Mouse (Mus musculus) forebrain, postnatal 0 days (tissue): ENCODE data around the gene Naa38. TPM values are rescaled to one million over a fixed set of nuclear protein-coding genes. Genes with fewer than 3 reads are reported as not detected.
A peak's percentile ranks its signal among the peaks of the same experiment; 100 is the strongest.

ENCODE experiments used
- ATAC-seq: fragments of 200-750 bp; cut with Nextera tagmentation; 2 replicates; pipeline ENCODE4 v1.8.0; 2017; ENCODE audit warnings: mild to moderate bottlenecking, moderate library complexity
- DNase-seq: peaks from one replicate; pipeline ENCODE4 v3.0.0-alpha.2; 2015
- H3K27ac ChIP-seq: fragments of 300-500 bp; sonication (generic); 2 replicates; pipeline ENCODE4 v1.5.1; 2014; ENCODE audit warnings: low read depth, mild to moderate bottlenecking, antibody characterized with exemption, low read length, moderate library complexity, mixed read lengths
- H3K27me3 ChIP-seq: fragments of 300-500 bp; sonication (generic); 2 replicates; pipeline ENCODE4 v1.6.1; 2014; ENCODE audit warnings: mild to moderate bottlenecking, low read length, mixed read lengths; ENCODE audit not compliant: insufficient read depth
- H3K36me3 ChIP-seq: fragments of 300-500 bp; sonication (generic); 2 replicates; pipeline ENCODE4 v1.6.1; 2014; ENCODE audit warnings: mild to moderate bottlenecking, moderate library complexity; ENCODE audit not compliant: insufficient read depth
- H3K4me1 ChIP-seq: fragments of 300-500 bp; sonication (generic); 2 replicates; pipeline ENCODE4 v1.6.1; 2014; ENCODE audit warnings: antibody characterized with exemption; ENCODE audit not compliant: insufficient read depth
- H3K4me2 ChIP-seq: fragments of 300-500 bp; sonication (generic); 2 replicates; pipeline ENCODE4 v1.6.1; 2014; ENCODE audit warnings: low read depth, mild to moderate bottlenecking, moderate library complexity
- H3K4me3 ChIP-seq: fragments of 300-500 bp; sonication (generic); 2 replicates; pipeline ENCODE4 v1.5.1; 2014; ENCODE audit warnings: low read depth, low read length, mixed read lengths
- H3K9ac ChIP-seq: fragments of 300-500 bp; sonication (generic); 2 replicates; pipeline ENCODE4 v1.6.1; 2014; ENCODE audit warnings: mild to moderate bottlenecking
- H3K9me3 ChIP-seq: fragments of 300-500 bp; sonication (generic); 2 replicates; pipeline ENCODE4 v1.6.1; 2016; ENCODE audit warnings: low read length
- CTCF ChIP-seq: sonication (generic); IDR thresholded peaks from 2 replicates; pipeline ENCODE4 v1.5.1; 2016; ENCODE audit warnings: antibody characterized with exemption, control low read depth, low read depth
- WGBS: fragments of 180-500 bp; shearing (Covaris S2); extraction: QIAGEN DNeasy Blood & Tissue Kit; methylation state at CpG from one replicate; pipeline ENCODE4 v1.1.7; 2014; 5-methylcytosine and 5-hydroxymethylcytosine counted together
- polyA plus RNA-seq: library from polyadenylated mRNA; unstranded; fragments of >200 nt; fragmentation: Nextera tagmentation; extraction: Ambion mirVana; gene quantifications from 2 replicates; pipeline ENCODE4 v1.2.1, GENCODE M21; 2015
- total RNA-seq: library from RNA; depleted of rRNA; stranded (reverse); fragments of >200 nt; gene quantifications from 2 replicates; pipeline ENCODE4 v1.2.3, GENCODE M21; 2014

The Naa38 gene
- total and polyA plus RNA-seq, 2 experiments from 2014 or later, result 47.7 to 125 TPM

DNA sequence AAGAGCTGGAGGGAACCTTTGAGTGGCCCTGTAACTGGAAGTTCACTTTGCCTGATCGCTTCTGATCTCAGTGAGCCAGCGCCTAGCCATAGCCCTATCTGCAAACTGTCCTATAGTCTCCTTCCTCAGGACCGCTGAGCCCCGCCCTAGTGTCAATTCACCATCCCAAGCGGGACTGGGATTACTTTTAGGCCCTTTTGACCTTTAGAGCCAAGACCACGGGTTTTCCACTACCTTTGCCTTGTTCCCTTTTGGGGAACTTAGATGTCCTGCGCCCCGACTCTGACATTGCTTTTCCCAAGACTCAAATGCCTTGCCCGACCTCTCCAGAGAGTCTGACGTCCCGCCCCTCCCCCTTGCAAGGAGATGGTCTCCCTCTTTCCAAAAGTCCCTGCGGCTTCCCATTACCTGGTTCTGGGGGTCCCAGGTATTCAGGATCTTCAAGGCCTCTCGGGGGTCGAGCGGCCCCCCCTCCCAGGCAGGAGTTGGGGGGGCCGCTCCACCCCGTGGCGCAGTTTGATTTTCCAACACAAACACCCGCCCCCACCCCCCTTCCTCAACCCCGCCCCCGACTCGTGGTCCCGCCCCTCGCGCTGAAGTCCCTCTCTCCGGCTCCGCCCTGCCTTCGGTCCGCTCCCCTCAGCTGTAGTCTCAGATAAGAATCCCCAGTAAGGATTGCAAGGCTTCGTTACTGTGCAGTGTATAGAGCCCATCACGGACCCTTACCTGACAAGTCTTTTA, 24.7 kb downstream of the Naa38 start:
- 3% methylated on average over 31 of the region's 31 CpGs for WGBS
- peaks cover 19% of the 10 kb centered on the region for H3K27me3 ChIP-seq
- H3K4me3 ChIP-seq, result peak overlapping the region; percentile 71
- H3K4me2 ChIP-seq, result peak overlapping the region; percentile 98
- ATAC-seq, result no peak
- H3K9me3 ChIP-seq, result no peaks in the 10 kb centered on the region
- H3K9ac ChIP-seq, result no peak overlapping the region; the same call in 1 of the 2 replicates
- TF ChIP-seq CTCF, result no peak
- peaks cover 18% of the 10 kb centered on the region for H3K4me1 ChIP-seq
- no peak for DNase-seq
- H3K36me3 ChIP-seq, result no peaks in the 10 kb centered on the region
- H3K27ac ChIP-seq, result no peak overlapping the region

DNA sequence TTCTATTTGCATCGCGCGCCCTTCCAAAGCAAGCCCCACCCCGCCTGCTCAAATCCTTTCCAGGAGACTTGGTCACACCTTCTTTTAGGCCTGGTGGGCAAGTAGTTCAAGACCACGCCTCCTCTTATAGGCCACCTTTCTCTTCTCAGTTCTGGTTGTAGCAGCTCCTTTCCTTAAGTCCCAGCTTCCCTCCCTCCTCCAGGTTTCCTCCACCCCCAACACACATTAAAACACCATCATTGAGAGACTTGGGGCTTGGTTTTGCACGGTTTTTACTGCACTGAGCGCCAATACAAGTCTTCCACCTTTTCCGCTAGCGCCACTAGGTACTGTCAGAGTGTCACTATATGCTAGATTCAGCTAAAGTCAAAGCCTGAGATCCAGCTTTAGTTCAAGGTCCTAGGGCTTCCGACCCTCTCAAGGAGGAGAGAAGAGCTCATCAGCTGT, 25.3 kb downstream of the Naa38 start:
- WGBS, result 12% methylated on average over 10 of the region's 10 CpGs
- no peaks in the 10 kb centered on the region for H3K9me3 ChIP-seq
- peak overlapping the region; percentile 71 for H3K4me3 ChIP-seq
- TF ChIP-seq CTCF, result no peak
- H3K4me2 ChIP-seq, result peak overlapping the region; percentile 98
- H3K36me3 ChIP-seq, result no peaks in the 10 kb centered on the region
- H3K27me3 ChIP-seq, result peaks cover 19% of the 10 kb centered on the region
- no peak overlapping the region for H3K27ac ChIP-seq
- H3K4me1 ChIP-seq, result peaks cover 18% of the 10 kb centered on the region
- ATAC-seq (no peak), DNase-seq (no peak)
- H3K9ac ChIP-seq, result no peak overlapping the region; the same call in 1 of the 2 replicates

DNA sequence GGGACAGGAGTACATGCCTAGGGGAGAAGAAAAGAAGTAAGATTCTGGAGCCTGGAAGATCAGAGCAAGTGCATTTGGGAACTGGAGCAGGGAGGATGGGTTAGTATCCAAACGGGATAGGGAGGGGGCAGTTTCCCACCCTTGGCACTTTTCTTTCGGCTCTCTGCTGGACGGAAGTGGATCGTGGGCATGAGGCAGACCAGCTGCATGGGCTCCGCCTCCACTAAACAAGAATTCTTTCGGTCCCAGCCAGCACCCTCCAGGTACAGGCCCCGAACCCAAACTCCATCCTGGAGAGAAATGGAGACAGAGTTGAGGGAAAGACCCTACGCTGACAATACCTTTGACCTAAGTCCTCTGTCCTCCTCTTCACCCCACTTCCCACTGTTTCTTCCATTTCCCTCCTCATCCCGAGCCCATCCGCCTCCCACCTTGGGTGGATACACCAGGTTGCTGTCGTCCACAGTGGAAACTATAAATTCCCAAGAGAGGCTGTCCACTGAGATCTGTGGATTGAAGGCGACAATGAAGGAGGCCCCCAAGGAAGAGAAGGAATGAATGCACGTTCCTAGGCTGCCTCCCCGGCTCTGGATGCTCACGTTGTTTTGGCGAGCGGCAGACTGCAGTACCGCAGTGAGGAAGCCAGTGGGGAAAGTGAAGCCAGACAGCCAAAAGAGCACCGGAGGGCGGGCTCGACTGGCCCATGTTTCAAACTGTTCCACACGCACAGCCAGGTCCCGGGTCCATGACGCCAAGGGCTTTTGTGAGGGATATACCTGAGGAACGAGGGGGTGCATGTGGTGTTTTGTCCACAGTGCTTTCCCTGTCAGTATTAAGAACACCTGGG, 26.1 kb downstream of the Naa38 start:
- ATAC-seq (no peak), DNase-seq (no peak)
- H3K4me2 ChIP-seq, result no peak overlapping the region
- H3K27me3 ChIP-seq, result peaks cover 19% of the 10 kb centered on the region
- no peak for TF ChIP-seq CTCF
- H3K36me3 ChIP-seq, result no peaks in the 10 kb centered on the region
- no peaks in the 10 kb centered on the region for H3K9me3 ChIP-seq
- H3K4me1 ChIP-seq, result peaks cover 18% of the 10 kb centered on the region
- no peak overlapping the region for H3K9ac ChIP-seq
- WGBS, result 12% methylated on average over 25 of the region's 25 CpGs
- H3K27ac ChIP-seq, result no peak overlapping the region
- H3K4me3 ChIP-seq, result no peak overlapping the region

DNA sequence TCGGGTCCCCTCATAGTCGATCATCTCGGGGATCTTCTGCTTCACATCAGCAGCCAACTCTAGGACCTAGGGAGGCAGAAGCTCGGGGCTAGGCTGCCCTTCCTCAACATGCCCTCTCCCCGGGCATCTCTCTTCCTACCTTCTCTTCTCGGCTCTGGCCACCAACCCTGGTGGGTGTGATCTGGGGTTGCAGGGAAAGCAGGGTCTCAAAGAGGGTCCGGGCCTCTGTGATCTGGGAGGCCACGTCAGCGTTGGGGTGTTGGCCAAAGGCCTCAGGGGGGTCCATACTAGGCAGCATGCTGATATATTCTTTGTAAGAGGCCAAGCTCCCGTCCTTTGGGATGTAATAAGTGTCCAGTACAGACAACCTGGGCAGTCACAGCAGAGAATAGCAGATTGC, 27.6 kb downstream of the Naa38 start:
- WGBS, result 88% methylated on average over 10 of the region's 10 CpGs
- no peak overlapping the region for H3K4me3 ChIP-seq

DNA sequence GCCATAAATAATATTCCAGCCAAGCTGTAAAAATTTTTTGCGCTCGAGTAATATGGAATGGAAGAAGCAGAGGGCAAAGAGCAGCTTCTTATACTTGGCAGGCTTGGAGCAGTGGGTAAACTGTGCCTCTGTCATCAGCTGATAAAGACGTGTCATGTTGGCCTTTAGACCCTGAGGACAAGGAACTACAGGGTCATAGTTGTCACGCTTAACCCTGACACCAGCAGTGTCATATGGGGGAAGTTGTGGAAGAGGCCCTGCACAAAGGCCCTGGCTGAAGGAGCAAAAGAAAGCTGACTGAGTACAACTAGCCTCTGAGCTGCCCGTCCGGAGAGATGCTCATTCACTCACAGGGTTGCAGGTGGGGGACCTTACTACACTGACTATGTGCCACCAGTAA, 28.6 kb downstream of the Naa38 start:
- Histone ChIP-seq H3K27me3 (peaks cover 19% of the 10 kb centered on the region), H3K27ac (no peak overlapping the region), H3K9me3 (no peaks in the 10 kb centered on the region), H3K4me2 (no peak overlapping the region), H3K36me3 (no peaks in the 10 kb centered on the region), H3K9ac (no peak overlapping the region), H3K4me3 (no peak overlapping the region), H3K4me1 (peaks cover 10% of the 10 kb centered on the region)
- DNase-seq, result no peak
- TF ChIP-seq CTCF, result no peak
- 75% methylated on average over 6 of the region's 6 CpGs for WGBS
- ATAC-seq, result no peak

More for the DNA sequence above, 27.6 kb downstream of the Naa38 start:
- Histone ChIP-seq H3K4me1 (peaks cover 10% of the 10 kb centered on the region), H3K4me2 (no peak overlapping the region), H3K36me3 (no peaks in the 10 kb centered on the region), H3K9ac (no peak overlapping the region), H3K9me3 (no peaks in the 10 kb centered on the region), H3K27ac (no peak overlapping the region), H3K27me3 (peaks cover 19% of the 10 kb centered on the region)
- TF ChIP-seq CTCF, result no peak
- ATAC-seq (no peak), DNase-seq (no peak)

DNA sequence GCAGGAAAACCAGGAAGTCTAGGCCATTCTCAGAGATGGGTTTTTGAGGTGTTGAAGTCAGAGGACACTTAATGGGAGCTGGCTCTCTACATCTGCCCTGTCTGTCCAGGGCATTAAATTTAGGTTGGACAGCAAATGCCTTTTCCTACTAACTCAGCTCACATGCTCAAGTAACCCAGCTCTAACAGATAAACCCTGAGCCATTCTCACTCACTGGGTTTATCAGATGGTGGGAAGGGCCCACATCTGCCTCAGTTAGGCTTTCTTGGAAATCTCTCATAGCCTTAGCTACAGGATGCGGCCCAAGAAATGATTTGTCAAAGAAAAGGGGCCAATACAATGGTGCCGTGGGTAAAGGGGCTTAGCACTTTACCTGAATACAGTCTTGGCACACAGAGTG, 31.0 kb downstream of the Naa38 start:
- DNase-seq (no peak), ATAC-seq (no peak)
- Histone ChIP-seq H3K27ac (no peak overlapping the region), H3K4me2 (no peak overlapping the region), H3K4me3 (no peak overlapping the region), H3K27me3 (peaks cover 10% of the 10 kb centered on the region; the same call in 1 of the 2 replicates), H3K9me3 (no peaks in the 10 kb centered on the region), H3K36me3 (no peaks in the 10 kb centered on the region), H3K9ac (no peak overlapping the region), H3K4me1 (no peaks in the 10 kb centered on the region)
- no peak for TF ChIP-seq CTCF
- WGBS, result 82% methylated on average over 2 of the region's 2 CpGs

DNA sequence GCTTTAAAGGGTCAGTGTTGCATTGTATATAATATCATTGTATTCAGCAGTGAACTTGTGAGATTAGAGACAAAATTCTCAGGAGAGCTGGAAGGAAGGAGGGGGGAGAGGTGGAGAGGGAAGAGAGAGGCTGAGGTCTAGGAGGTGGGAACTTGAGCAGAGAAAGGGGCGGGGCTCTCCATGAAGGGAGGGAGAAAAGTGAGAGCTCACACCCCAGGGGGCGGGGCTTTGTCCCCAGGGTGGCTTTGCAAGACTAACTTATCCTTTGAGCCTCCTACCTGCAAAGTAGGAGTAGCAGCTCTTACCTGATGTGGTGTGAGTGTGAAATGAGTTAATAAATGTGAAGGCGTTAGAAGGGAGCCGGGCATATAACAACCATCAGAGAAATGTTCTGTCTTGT, 33.5 kb downstream of the Naa38 start:
- no peaks in the 10 kb centered on the region for H3K27me3 ChIP-seq
- WGBS, result 37% methylated on average over 4 of the region's 4 CpGs
- TF ChIP-seq CTCF, result no peak
- no peak overlapping the region for H3K9ac ChIP-seq
- no peak overlapping the region for H3K27ac ChIP-seq
- ATAC-seq (no peak), DNase-seq (no peak)
- H3K9me3 ChIP-seq, result no peaks in the 10 kb centered on the region
- H3K36me3 ChIP-seq, result no peaks in the 10 kb centered on the region
- no peak overlapping the region for H3K4me2 ChIP-seq
- H3K4me3 ChIP-seq, result no peak overlapping the region
- H3K4me1 ChIP-seq, result no peaks in the 10 kb centered on the region
